Mouse (Mus musculus): ENCODE measurements at regions not wholly inside any gene's neighbourhood (a gene's known extent, or its start where the extent isn't known, plus 50 kb on each side); places are given as distances from the start of the nearest gene placed in this dataset.

GRCm38 (mm10) chr16:29706996-29707395 is 127.9 kb downstream of the Opa1 start:
- no peak for TF ChIP-seq GATA4 (IDR thresholded peaks at IDR 0.05; ENCODE audit: insufficient replicate concordance, low read length)

GRCm38 (mm10) chr16:29707656-29708055 is 128.5 kb downstream of the Opa1 start:
- TF ChIP-seq GATA4 (IDR thresholded peaks at IDR 0.05; ENCODE audit: insufficient replicate concordance, low read length), result no peak

GRCm38 (mm10) chr16:29709072-29709471 is 129.9 kb downstream of the Opa1 start:
- TF ChIP-seq GATA4 (IDR thresholded peaks at IDR 0.05; ENCODE audit: insufficient replicate concordance, low read length), result no peak

- no peak for TF ChIP-seq GATA4 (IDR thresholded peaks at IDR 0.05; ENCODE audit: insufficient replicate concordance, low read length)
These were observed 132.3 kb downstream of the Opa1 start for GRCm38 (mm10) chr16:29711386-29711785.

- no peak for TF ChIP-seq GATA4 (IDR thresholded peaks at IDR 0.05; ENCODE audit: insufficient replicate concordance, low read length)
These were observed 133.0 kb downstream of the Opa1 start for GRCm38 (mm10) chr16:29711912-29712681.

- no peak for TF ChIP-seq GATA4 (IDR thresholded peaks at IDR 0.05; ENCODE audit: insufficient replicate concordance, low read length)
These were observed 135.5 kb downstream of the Opa1 start for GRCm38 (mm10) chr16:29714612-29715127.

GRCm38 (mm10) chr16:29718965-29719364 is 139.8 kb downstream of the Opa1 start:
- no peak for TF ChIP-seq GATA4 (IDR thresholded peaks at IDR 0.05; ENCODE audit: insufficient replicate concordance, low read length)

- no peak for TF ChIP-seq GATA4 (IDR thresholded peaks at IDR 0.05; ENCODE audit: insufficient replicate concordance, low read length)
These were observed 140.7 kb downstream of the Opa1 start for GRCm38 (mm10) chr16:29719571-29720451.

- no peak for TF ChIP-seq GATA4 (IDR thresholded peaks at IDR 0.05; ENCODE audit: insufficient replicate concordance, low read length)
These were observed 146.0 kb downstream of the Opa1 start for GRCm38 (mm10) chr16:29725153-29725552.

- no peak for TF ChIP-seq GATA4 (IDR thresholded peaks at IDR 0.05; ENCODE audit: insufficient replicate concordance, low read length)
These were observed 146.4 kb downstream of the Opa1 start for GRCm38 (mm10) chr16:29725563-29725962.

- no peak for TF ChIP-seq GATA4 (IDR thresholded peaks at IDR 0.05; ENCODE audit: insufficient replicate concordance, low read length)
These were observed 148.3 kb downstream of the Opa1 start for GRCm38 (mm10) chr16:29727397-29727796.

GRCm38 (mm10) chr16:29728769-29729481 is 149.8 kb downstream of the Opa1 start:
- TF ChIP-seq GATA4 (IDR thresholded peaks at IDR 0.05; ENCODE audit: insufficient replicate concordance, low read length), result no peak

- no peak for TF ChIP-seq GATA4 (IDR thresholded peaks at IDR 0.05; ENCODE audit: insufficient replicate concordance, low read length)
These were observed 150.9 kb downstream of the Opa1 start for GRCm38 (mm10) chr16:29730010-29730409.

- no peak for TF ChIP-seq GATA4 (IDR thresholded peaks at IDR 0.05; ENCODE audit: insufficient replicate concordance, low read length)
These were observed 153.8 kb downstream of the Opa1 start for GRCm38 (mm10) chr16:29732889-29733288.

- no peak for TF ChIP-seq GATA4 (IDR thresholded peaks at IDR 0.05; ENCODE audit: insufficient replicate concordance, low read length)
These were observed 154.7 kb downstream of the Opa1 start for GRCm38 (mm10) chr16:29733847-29734246.

Measured in liver, adult (tissue).